8 mouse cellular contexts compared by ENCODE assay signal in genomic region chr2:25178285-25178972, GRCm38 (mm10). TPM values are rescaled to one million over a fixed set of nuclear protein-coding genes. Genes with fewer than 3 reads are reported as not detected.
DNase-seq lines count a peak whose midpoint lies in the region; ATAC-seq lines count a peak whose summit lies in the region.

No protein-coding gene starts in this region.

- H3K9ac ChIP-seq in kidney, embryonic 15.5 days, result no peak overlapping the region
- peak overlapping the region; percentile 21 for H3K9ac ChIP-seq in forebrain, embryonic 11.5 days (ENCODE audit: low read length)
- H3K9ac ChIP-seq in limb, embryonic 13.5 days, result peak overlapping the region; percentile 19; the same call in 1 of the 2 replicates

- peaks cover 57% of the 10 kb centered on the region for H3K27me3 ChIP-seq in kidney, embryonic 15.5 days
- H3K27me3 ChIP-seq in forebrain, embryonic 11.5 days (ENCODE audit: control insufficient read depth, insufficient read depth, low read length), result no peaks in the 10 kb centered on the region
- H3K27me3 ChIP-seq in limb, embryonic 13.5 days, result peaks cover 57% of the 10 kb centered on the region

- H3K27ac ChIP-seq in kidney, embryonic 15.5 days, result peak overlapping the region; percentile 91
- H3K27ac ChIP-seq in forebrain, embryonic 11.5 days (ENCODE audit: low read depth, low read length), result peak overlapping the region; percentile 81
- peak overlapping the region; percentile 11; the same call in 1 of the 2 replicates for H3K27ac ChIP-seq in limb, embryonic 13.5 days

- DNase-seq in kidney, postnatal 10 days, result no peak
- DNase-seq in brain, adult 2 months (ENCODE audit: low read depth, low spot score), result peak; percentile 73
- no peak for DNase-seq in forebrain, embryonic 11.5 days (ENCODE audit: low spot score)
- no peak for DNase-seq in c-Kit-positive CD71-positive TER-119-positive erythroid progenitor cells, embryonic 14.5 days (ENCODE audit: low spot score)
- no peak for DNase-seq in urinary bladder, postnatal 36 days (ENCODE audit: low spot score in 2 of 2)
- no peak for DNase-seq in urinary bladder, postnatal 10 days (ENCODE audit: low spot score)

- H3K36me3 ChIP-seq in kidney, embryonic 15.5 days, result no peaks in the 10 kb centered on the region
- H3K36me3 ChIP-seq in forebrain, embryonic 11.5 days (ENCODE audit: control insufficient read depth, insufficient read depth, low read length), result peaks cover 1% of the 10 kb centered on the region; the same call in 1 of the 2 replicates
- H3K36me3 ChIP-seq in limb, embryonic 13.5 days, result no peaks in the 10 kb centered on the region

- WGBS in kidney, embryonic 15.5 days, result 28% methylated on average over 10 of the region's 10 CpGs
- WGBS in forebrain, embryonic 11.5 days, result 15% methylated on average over 10 of the region's 10 CpGs
- 18% methylated on average over 10 of the region's 10 CpGs for WGBS in limb, embryonic 13.5 days

- peak overlapping the region; percentile 6; the same call in 1 of the 2 replicates for H3K4me3 ChIP-seq in kidney, embryonic 15.5 days (replicated peaks)
- peak overlapping the region; percentile 12; the same call in 1 of the 2 replicates for H3K4me3 ChIP-seq in forebrain, embryonic 11.5 days (ENCODE audit: low read depth, low read length)
- H3K4me3 ChIP-seq in limb, embryonic 13.5 days, result no peak overlapping the region

- H3K9me3 ChIP-seq in kidney, embryonic 15.5 days (replicated peaks), result no peaks in the 10 kb centered on the region
- H3K9me3 ChIP-seq in forebrain, embryonic 11.5 days (ENCODE audit: control insufficient read depth, low read length), result no peaks in the 10 kb centered on the region
- no peaks in the 10 kb centered on the region for H3K9me3 ChIP-seq in limb, embryonic 13.5 days

- H3K4me1 ChIP-seq in kidney, embryonic 15.5 days, result peaks cover 81% of the 10 kb centered on the region
- H3K4me1 ChIP-seq in forebrain, embryonic 11.5 days (replicated peaks; ENCODE audit: control insufficient read depth, insufficient read depth, low read length), result peaks cover 41% of the 10 kb centered on the region
- H3K4me1 ChIP-seq in limb, embryonic 13.5 days, result peaks cover 58% of the 10 kb centered on the region

- peak overlapping the region; percentile 51; the same call in 1 of the 2 replicates for H3K4me2 ChIP-seq in kidney, embryonic 15.5 days
- peak overlapping the region; percentile 40 for H3K4me2 ChIP-seq in forebrain, embryonic 11.5 days (ENCODE audit: low read depth, low read length, severe bottlenecking)
- peak overlapping the region; percentile 35 for H3K4me2 ChIP-seq in limb, embryonic 13.5 days (replicated peaks)

- ATAC-seq in kidney, embryonic 15.5 days (replicated peaks; ENCODE audit: low FRiP score), result no peak
- no peak for ATAC-seq in forebrain, embryonic 11.5 days (replicated peaks; ENCODE audit: low FRiP score)
- ATAC-seq in limb, embryonic 13.5 days (ENCODE audit: low FRiP score, low read depth), result no peak

RNA-seq across cellular contexts. Expression of gene Nrarp, which starts 2.1 kb away (rescaled TPM):
- 21.8 and 23.7 TPM in 2 replicates for polyA plus RNA-seq in kidney, embryonic 15.5 days (2015; fragmentation: Nextera tagmentation; extraction: Ambion mirVana)
- polyA plus RNA-seq in forebrain, embryonic 11.5 days (2014; fragmentation: Nextera tagmentation; extraction: Ambion mirVana), result 63.6 and 72.1 TPM in 2 replicates
- polyA plus RNA-seq in limb, embryonic 13.5 days (2015; fragmentation: Nextera tagmentation; extraction: Ambion mirVana), result 12.6 and 15.3 TPM in 2 replicates

RNA-seq across cellular contexts. Expression of gene Tor4a, which starts 18.3 kb away (rescaled TPM):
- polyA plus RNA-seq in kidney, embryonic 15.5 days (2015; fragmentation: Nextera tagmentation; extraction: Ambion mirVana), result 11.7 and 14.1 TPM in 2 replicates
- 1.3 and 1.5 TPM in 2 replicates for polyA plus RNA-seq in forebrain, embryonic 11.5 days (2014; fragmentation: Nextera tagmentation; extraction: Ambion mirVana)
- polyA plus RNA-seq in limb, embryonic 13.5 days (2015; fragmentation: Nextera tagmentation; extraction: Ambion mirVana), result 4.1 and 4.8 TPM in 2 replicates

RNA-seq across cellular contexts. Expression of gene Nelfb, which starts 32.9 kb away (rescaled TPM):
- 114 and 124 TPM in 2 replicates for polyA plus RNA-seq in kidney, embryonic 15.5 days (2015; fragmentation: Nextera tagmentation; extraction: Ambion mirVana)
- polyA plus RNA-seq in forebrain, embryonic 11.5 days (2014; fragmentation: Nextera tagmentation; extraction: Ambion mirVana), result 110 TPM in 2 replicates
- polyA plus RNA-seq in limb, embryonic 13.5 days (2015; fragmentation: Nextera tagmentation; extraction: Ambion mirVana), result 122 and 124 TPM in 2 replicates

RNA-seq across cellular contexts. Expression of gene Stpg3, which starts 36.0 kb away (rescaled TPM):
- polyA plus RNA-seq in kidney, embryonic 15.5 days (2015; fragmentation: Nextera tagmentation; extraction: Ambion mirVana), result 0.23 and 0.55 TPM in 2 replicates
- not detected in 2 replicates for polyA plus RNA-seq in forebrain, embryonic 11.5 days (2014; fragmentation: Nextera tagmentation; extraction: Ambion mirVana)
- 0.11 TPM in 1 of 2 replicates, not detected in the other for polyA plus RNA-seq in limb, embryonic 13.5 days (2015; fragmentation: Nextera tagmentation; extraction: Ambion mirVana)

RNA-seq across cellular contexts. Expression of gene Fam166a, which starts 40.1 kb away (rescaled TPM):
- 1.4 and 1.9 TPM in 2 replicates for polyA plus RNA-seq in kidney, embryonic 15.5 days (2015; fragmentation: Nextera tagmentation; extraction: Ambion mirVana)
- polyA plus RNA-seq in forebrain, embryonic 11.5 days (2014; fragmentation: Nextera tagmentation; extraction: Ambion mirVana), result 0.88 and 1.3 TPM in 2 replicates
- polyA plus RNA-seq in limb, embryonic 13.5 days (2015; fragmentation: Nextera tagmentation; extraction: Ambion mirVana), result not detected in 2 replicates

Comparison
In these comparisons a context has a peak if more than half of its experiments do, and no peak if none do; other contexts are left out.
1. H3K27ac ChIP-seq: peak in every context shown above with its lines; median percentile 91 in kidney, embryonic 15.5 days; 81 in forebrain, embryonic 11.5 days; 11 in limb, embryonic 13.5 days.